Mouse (Mus musculus) liver, embryonic 14.5 days (tissue): ENCODE measurements around the gene Flad1. TPM values are rescaled to one million over a fixed set of nuclear protein-coding genes. Genes with fewer than 3 reads are reported as not detected.
A peak's percentile ranks its signal among the peaks of the same experiment; 100 is the strongest.

Experiments
- ATAC-seq: fragments of 200-750 bp; cut with Nextera tagmentation; 2 replicates; pipeline ENCODE4 v1.8.0; 2017; ENCODE audit warnings: moderate number of reproducible peaks, mild to moderate bottlenecking, moderate library complexity; ENCODE audit not compliant: insufficient read depth
- DNase-seq, 3 experiments: peaks; one replicate each; pipeline ENCODE4 v3.0.0-alpha.2; 2012 to 2013; ENCODE audit warnings: low read depth in 3 of 3, low spot score in 3 of 3
- H3K27ac ChIP-seq: fragments of 300-500 bp; sonication (generic); 2 replicates; pipeline ENCODE4 v1.5.1; 2014; ENCODE audit warnings: moderate library complexity, mild to moderate bottlenecking, control low read depth, inconsistent platforms
- H3K27me3 ChIP-seq: fragments of 300-500 bp; sonication (generic); 2 replicates; pipeline ENCODE4 v1.6.1; 2014; ENCODE audit warnings: mild to moderate bottlenecking, low read length, moderate library complexity; ENCODE audit not compliant: control insufficient read depth, insufficient read depth
- H3K36me3 ChIP-seq: fragments of 300-500 bp; sonication (generic); replicated peaks from 2 replicates; pipeline ENCODE4 v1.6.1; 2014; ENCODE audit warnings: low read depth; ENCODE audit not compliant: control insufficient read depth, insufficient read depth
- H3K4me1 ChIP-seq, 2 experiments: fragments of 200-500 bp in 1 of 2; fragments of 300-500 bp in 1 of 2; sonication (generic) in 1 of 2; replicated peaks; 2 replicates each; pipeline ENCODE4 v1.6.1; 2012 to 2014; ENCODE audit warnings: antibody characterized with exemption in 1 of 2, inconsistent platforms in 1 of 2, low read length in 1 of 2; ENCODE audit not compliant: control insufficient read depth in 2 of 2, insufficient read depth in 2 of 2
- H3K4me2 ChIP-seq: fragments of 300-500 bp; sonication (generic); 2 replicates; pipeline ENCODE4 v1.6.1; 2014; ENCODE audit warnings: low read depth, mild to moderate bottlenecking, control low read depth, moderate library complexity
- H3K4me3 ChIP-seq, 2 experiments: fragments of 200-500 bp in 1 of 2; fragments of 300-500 bp in 1 of 2; sonication (generic) in 1 of 2; 2 replicates each; pipeline ENCODE4 v1.5.1; 2012 to 2014; ENCODE audit warnings: low read depth in 2 of 2, low read length in 2 of 2, mild to moderate bottlenecking in 2 of 2, control low read depth in 1 of 2, inconsistent platforms in 1 of 2, moderate library complexity in 1 of 2; ENCODE audit not compliant: insufficient read depth in 1 of 2
- H3K9ac ChIP-seq: fragments of 300-500 bp; sonication (generic); replicated peaks from 2 replicates; pipeline ENCODE4 v1.6.1; 2014; ENCODE audit warnings: mild to moderate bottlenecking, control low read depth, moderate library complexity
- H3K9me3 ChIP-seq: fragments of 300-500 bp; sonication (generic); 2 replicates; pipeline ENCODE4 v1.6.1; 2016; ENCODE audit warnings: low read length, mixed read lengths; ENCODE audit not compliant: control insufficient read depth
- CTCF ChIP-seq: IDR thresholded peaks from 2 replicates; pipeline ENCODE4 v1.5.1; 2016; ENCODE audit warnings: antibody characterized with exemption, low read depth, control low read depth
- EP300 ChIP-seq: IDR thresholded peaks from 2 replicates; pipeline ENCODE4 v1.6.1; 2016; ENCODE audit warnings: antibody characterized with exemption, low read depth
- WGBS: fragments of 180-500 bp; shearing (Covaris S2); extraction: QIAGEN DNeasy Blood & Tissue Kit; methylation state at CpG from one replicate; pipeline ENCODE4 v1.1.7; 2014; ENCODE audit not compliant: insufficient replicate concordance; 5-methylcytosine and 5-hydroxymethylcytosine counted together
- polyA plus RNA-seq, 2 experiments: library from polyadenylated mRNA; depleted of rRNA in 1 of 2; stranded (reverse) in 1 of 2; unstranded in 1 of 2; fragments of >200 nt; fragmentation: Nextera tagmentation in 1 of 2; extraction: Ambion mirVana in 1 of 2; gene quantifications; 2 replicates each; pipeline versions ENCODE4 v1.2.1 to v1.2.3; 2012 to 2014

The Flad1 gene
- polyA plus RNA-seq (2012; rRNA removed): 8.7 and 9.2 TPM in 2 replicates
- 13.0 and 13.2 TPM in 2 replicates for polyA plus RNA-seq (2014; fragmentation: Nextera tagmentation; extraction: Ambion mirVana)

GRCm38 (mm10) chr3:89411490-89412393, at the start of gene Flad1:
Flad1 (minus strand) TSS chr3:89411870.
- peak within 1 kb of the TSS; percentile 91 for H3K4me2 ChIP-seq
- H3K27me3 ChIP-seq: no peaks in the 10 kb centered on the region
- TF ChIP-seq EP300 (peak; percentile 76; the same call in 1 of the 2 replicates), CTCF (no peak)
- ATAC-seq (peak; percentile 99), DNase-seq (peak; percentile 99 to 100 (median 99))
- H3K9ac ChIP-seq: peak within 1 kb of the TSS; percentile 76
- peak within 1 kb of the TSS; percentile 31 for H3K27ac ChIP-seq
- H3K4me3 ChIP-seq: peak within 1 kb of the TSS; percentile 78 to 94
- H3K9me3 ChIP-seq: no peaks in the 10 kb centered on the region
- H3K36me3 ChIP-seq: peaks cover 28% of the 10 kb centered on the region
- WGBS: 5% methylated on average over 28 of the region's 28 CpGs
- peaks cover 5 to 12% of the 10 kb centered on the region in 2 experiments for H3K4me1 ChIP-seq

DNA sequence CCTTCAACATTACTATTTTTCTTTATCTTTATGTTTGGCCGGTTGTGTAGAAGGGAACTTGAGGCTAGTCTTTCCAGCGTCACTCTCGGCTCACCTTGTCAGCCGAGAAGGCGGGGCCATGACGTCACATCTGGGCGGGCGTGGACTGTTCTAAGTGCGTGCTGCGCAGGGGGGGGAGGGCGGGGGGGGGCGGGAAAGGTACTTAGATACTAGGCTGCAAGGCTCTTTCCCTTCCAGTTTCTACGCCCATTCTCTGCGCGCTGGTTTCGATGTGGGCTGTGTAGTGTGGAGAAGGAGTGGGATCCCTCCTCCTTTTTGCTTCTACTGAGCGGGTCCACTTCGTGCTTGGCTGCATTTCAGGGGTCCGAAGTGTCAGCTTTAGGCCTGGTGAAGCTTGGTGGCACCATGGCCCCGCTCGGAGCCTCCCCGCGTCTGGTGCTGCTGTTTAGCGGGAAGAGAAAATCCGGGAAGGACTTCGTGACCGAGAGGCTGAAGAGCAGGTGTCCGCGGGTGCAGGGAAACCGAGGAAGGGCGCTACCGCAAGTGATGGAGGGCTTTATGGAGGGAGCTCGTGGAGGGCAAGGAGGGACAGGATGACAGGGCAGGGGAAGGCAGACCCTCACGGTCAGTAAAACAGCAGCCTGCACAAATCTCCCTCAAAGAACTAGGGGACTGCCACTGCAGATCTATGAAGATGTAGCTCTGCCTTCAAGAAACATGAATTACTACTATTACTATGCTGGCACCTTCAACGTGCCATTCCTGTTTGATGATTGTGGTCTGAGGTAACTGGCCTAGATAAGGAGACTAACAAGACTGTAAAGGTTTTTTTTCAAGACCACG, 47.5 kb upstream of the Flad1 start:
- H3K36me3 ChIP-seq: no peaks in the 10 kb centered on the region
- peaks cover 10 to 28% of the 10 kb centered on the region in 2 experiments for H3K4me1 ChIP-seq
- H3K27ac ChIP-seq: peak overlapping the region; percentile 54
- ATAC-seq (peak; percentile 90), DNase-seq (peak; percentile 89 to 91 (median 90))
- under 1% methylated on average over 34 of the region's 36 CpGs for WGBS
- H3K4me3 ChIP-seq: peak overlapping the region; percentile 73 to 90
- peak overlapping the region; percentile 68 for H3K4me2 ChIP-seq
- H3K9ac ChIP-seq: peak overlapping the region; percentile 73
- no peaks in the 10 kb centered on the region for H3K27me3 ChIP-seq
- TF ChIP-seq EP300: no peak
- no peak for TF ChIP-seq CTCF
- H3K9me3 ChIP-seq: no peaks in the 10 kb centered on the region

GRCm38 (mm10) chr3:89458372-89458964, 46.8 kb upstream of the Flad1 start:
- peak overlapping the region; percentile 68 for H3K4me2 ChIP-seq
- H3K36me3 ChIP-seq: no peaks in the 10 kb centered on the region
- H3K4me1 ChIP-seq: peaks cover 10 to 28% of the 10 kb centered on the region in 2 experiments
- H3K4me3 ChIP-seq: peak overlapping the region; percentile 0 to 73; a peak in 2 of 4 replicates
- DNase-seq: peak in 1 of 3 experiments; percentile 73
- peak overlapping the region; percentile 21; the same call in 1 of the 2 replicates for H3K27ac ChIP-seq
- TF ChIP-seq EP300: no peak
- TF ChIP-seq CTCF: no peak
- WGBS: 43% methylated on average over 13 of the region's 13 CpGs
- H3K9me3 ChIP-seq: no peaks in the 10 kb centered on the region
- peak; percentile 72 for ATAC-seq
- H3K9ac ChIP-seq: no peak overlapping the region
- no peaks in the 10 kb centered on the region for H3K27me3 ChIP-seq

DNA sequence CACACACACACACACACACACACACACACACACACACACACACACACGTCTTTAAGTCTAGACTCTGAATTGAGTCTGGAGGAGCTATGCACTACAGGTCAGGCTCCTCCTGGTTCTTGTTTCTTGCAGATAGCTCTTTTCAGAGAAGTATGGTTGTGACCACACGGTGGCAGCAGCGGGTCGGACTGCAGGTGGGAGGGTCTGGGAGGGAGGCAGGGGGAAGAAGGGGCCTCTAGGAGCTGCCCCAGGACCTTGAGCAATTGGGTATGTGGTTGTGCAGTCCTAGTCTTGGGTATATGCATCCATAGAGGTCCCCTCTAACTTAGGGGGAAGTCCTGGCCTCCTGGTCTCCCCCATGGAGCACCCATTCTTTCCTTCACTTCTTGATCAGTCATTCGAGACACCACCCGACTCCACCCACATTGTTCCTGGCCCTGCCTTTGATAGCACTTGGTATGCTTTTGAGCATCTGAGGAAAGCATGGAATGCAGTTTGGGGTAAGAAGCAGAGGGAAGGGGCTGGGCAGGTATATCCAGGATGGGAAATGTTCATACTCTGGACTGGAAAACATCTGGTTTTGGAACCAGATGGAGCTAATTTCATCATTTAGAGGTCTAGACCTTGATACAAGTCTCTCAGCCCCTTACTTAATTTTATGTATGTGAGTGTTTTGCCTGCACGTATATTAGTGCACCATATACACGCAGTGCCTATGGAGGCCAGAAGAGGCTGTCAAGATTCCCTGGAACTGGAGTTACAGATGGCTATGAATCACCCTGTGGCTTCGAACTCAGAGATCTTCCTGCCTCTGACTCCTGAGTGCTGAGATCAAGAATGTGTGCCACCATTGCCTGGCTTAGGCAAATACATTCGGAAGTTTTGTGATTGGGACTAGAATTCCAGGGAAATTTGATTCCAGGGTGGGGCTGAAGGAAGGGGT, 45.3 kb upstream of the Flad1 start:
- peak overlapping the region; percentile 37 for H3K4me2 ChIP-seq
- H3K9me3 ChIP-seq: no peaks in the 10 kb centered on the region
- H3K36me3 ChIP-seq: no peaks in the 10 kb centered on the region
- peaks cover 10 to 28% of the 10 kb centered on the region in 2 experiments for H3K4me1 ChIP-seq
- no peak overlapping the region for H3K9ac ChIP-seq
- DNase-seq (peak; percentile 66 to 71 (median 69)), ATAC-seq (peak; percentile 32; the same call in 1 of the 2 replicates)
- WGBS: 32% methylated on average over 10 of the region's 10 CpGs
- no peak overlapping the region for H3K27ac ChIP-seq
- H3K27me3 ChIP-seq: no peaks in the 10 kb centered on the region
- peak; percentile 94 for TF ChIP-seq CTCF
- no peak for TF ChIP-seq EP300
- H3K4me3 ChIP-seq: no peak overlapping the region; a peak in 1 of 4 replicates
